Mouse (Mus musculus): Measurements from ENCODE around the gene Ddx46.
A peak's percentile ranks its signal among the peaks of the same experiment; 100 is the strongest.
"Not testable (repeated sequence)": the region's sequence is repeated elsewhere in the genome, so short reads cannot be mapped to it uniquely, and the experiment has no call there.

Ddx46 gene

GRCm38 (mm10) chr13:55640480-55640879, 5.7 kb downstream of the Ddx46 start:
- peak; percentile 76 to 80 for DNase-seq

GRCm38 (mm10) chr13:55644525-55644924, 9.7 kb downstream of the Ddx46 start:
- no peak for DNase-seq

GRCm38 (mm10) chr13:55650098-55650497, 15.3 kb downstream of the Ddx46 start:
- DNase-seq, result no peak

DNA sequence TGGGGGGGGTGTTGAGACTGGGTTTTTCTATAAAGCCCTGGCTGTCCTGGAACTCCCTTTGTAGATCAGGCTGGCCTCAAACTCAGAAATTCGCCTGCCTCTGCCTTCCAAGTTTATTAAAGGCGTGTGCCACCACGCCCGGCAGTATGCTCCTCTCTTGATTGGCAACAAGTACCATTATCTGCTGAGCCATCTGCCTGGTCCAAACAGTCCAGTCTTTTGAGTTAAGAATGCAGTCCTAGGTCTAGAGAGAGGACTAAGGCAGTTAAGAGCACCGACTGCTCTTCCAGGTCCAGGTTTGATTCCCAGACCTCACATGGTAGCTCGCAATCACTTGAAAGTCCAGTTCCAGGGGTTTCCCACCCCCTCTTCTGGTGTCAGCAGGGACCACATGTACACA, 16.2 kb downstream of the Ddx46 start:
- no peak for DNase-seq

DNA sequence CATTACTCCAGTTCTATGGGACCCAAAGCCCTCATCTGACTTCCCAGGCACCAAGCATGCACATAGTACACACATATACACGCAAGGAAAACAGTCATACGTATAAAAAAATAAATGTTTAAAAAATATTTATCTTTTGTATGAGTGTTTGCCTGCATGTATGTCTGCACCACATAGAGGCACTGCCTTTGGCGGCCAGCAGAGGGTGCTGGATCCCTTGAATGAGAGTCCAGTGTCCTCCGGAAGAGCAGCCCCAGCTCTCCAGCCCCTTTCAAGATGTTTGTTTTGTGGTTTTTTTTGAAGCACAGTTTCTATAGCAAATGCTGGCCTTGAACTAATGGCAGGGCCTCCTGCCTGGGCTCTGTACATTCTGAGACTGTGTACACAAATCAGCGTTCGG, 33.7 kb downstream of the Ddx46 start:
- peak; percentile 17 to 22 for DNase-seq

GRCm38 (mm10) chr13:55672711-55673110, 37.9 kb downstream of the Ddx46 start:
- no peak for DNase-seq

DNA sequence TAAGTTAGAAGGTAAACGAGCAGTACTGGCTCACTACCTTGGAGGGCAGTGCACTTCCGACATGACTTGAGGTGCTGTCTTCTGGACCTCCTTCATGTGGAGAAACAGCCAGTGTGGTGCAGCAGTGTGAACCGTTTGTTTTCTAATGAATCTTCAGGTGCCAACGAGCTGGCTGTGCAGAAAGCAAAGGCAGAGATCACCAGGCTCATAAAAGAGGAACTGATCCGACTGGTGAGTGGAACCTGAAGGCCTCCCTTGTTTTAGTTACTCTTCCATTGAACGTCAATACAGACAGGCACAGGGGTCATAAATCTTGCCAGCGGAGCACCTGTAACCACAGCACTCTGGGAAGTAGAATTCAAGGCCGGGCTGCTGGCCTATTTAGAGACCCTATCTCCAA, 42.5 kb downstream of the Ddx46 start:
- no peak for DNase-seq

DNA sequence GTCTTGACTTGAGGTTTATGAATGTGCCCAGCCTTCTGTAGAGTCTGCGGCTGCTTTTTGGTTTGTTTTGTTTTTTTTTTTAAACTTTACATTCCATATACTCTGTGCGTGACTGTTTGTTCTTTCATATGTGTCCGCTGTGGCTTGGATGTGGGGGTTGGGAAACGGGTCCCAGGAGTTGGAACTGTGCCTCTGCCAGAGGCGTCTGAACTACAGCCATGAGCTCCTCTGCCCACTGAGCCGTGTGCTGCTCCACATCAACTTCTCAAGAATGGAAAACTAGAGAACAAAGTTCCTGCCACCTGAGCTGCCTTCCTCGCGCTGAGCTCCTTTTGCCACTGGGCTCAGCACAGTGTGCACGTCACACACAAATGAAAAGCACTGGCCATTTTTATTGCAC, 47.4 kb downstream of the Ddx46 start:
- no peak for DNase-seq

- no peak for DNase-seq
Observed at GRCm38 (mm10) chr13:55683581-55683980, 48.8 kb downstream of the Ddx46 start.

GRCm38 (mm10) chr13:55686107-55686633, 51.3 kb downstream of the Ddx46 start:
- no peak for DNase-seq

- no peak for DNase-seq
Observed at GRCm38 (mm10) chr13:55687927-55688602, 53.2 kb downstream of the Ddx46 start.

- DNase-seq, result peak; percentile 90 to 92
Observed at GRCm38 (mm10) chr13:55692535-55693242, 57.9 kb downstream of the Ddx46 start, which contains the start of gene B230219D22Rik. Gene B230219D22Rik, plus strand, starts transcription at chr13:55693124.

DNA sequence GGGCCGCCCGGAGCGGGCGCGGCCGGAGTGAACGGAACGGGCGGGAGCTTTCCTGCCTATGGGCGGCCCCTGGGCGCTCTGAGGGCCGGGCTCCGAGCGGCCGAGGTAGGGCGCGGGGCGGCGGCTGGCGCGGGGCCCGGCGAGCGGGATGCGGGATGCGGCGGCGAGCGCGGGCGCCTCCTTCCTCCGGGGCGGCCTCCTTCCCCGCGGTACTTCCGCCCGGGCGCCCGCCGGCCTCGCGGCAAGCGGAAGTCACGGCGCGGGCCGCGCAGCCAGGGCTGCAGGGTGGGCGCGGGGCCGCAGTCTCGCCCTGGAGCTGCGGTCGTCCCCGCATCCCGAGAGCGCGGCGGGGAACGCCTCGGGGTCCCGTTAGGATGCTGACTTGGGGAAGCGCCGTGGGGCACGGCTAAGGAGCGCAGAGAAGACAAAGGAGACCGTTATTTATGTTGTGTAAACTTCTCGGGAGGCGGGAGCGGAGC, 58.5 kb downstream of the Ddx46 start:
- DNase-seq, result no peak

DNA sequence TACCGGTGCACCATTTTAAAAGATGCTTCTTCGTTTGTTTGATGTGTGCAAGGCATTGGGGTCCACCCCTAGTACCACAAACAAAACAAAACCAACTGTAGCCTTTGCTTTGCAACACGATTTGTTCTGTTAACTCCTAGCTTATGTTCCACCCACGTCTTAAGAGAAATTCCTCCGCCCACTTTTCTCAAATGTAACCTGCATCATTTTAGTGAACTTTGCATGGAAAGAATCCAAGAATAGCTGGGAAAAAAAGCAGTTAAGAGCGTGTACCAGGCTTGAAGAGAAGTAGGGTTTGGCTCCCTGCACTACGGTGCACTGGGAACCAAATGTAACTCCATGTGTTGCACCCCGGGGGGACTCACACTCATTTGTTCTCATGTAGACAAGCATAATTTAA, 59.3 kb downstream of the Ddx46 start:
- no peak for DNase-seq

DNA sequence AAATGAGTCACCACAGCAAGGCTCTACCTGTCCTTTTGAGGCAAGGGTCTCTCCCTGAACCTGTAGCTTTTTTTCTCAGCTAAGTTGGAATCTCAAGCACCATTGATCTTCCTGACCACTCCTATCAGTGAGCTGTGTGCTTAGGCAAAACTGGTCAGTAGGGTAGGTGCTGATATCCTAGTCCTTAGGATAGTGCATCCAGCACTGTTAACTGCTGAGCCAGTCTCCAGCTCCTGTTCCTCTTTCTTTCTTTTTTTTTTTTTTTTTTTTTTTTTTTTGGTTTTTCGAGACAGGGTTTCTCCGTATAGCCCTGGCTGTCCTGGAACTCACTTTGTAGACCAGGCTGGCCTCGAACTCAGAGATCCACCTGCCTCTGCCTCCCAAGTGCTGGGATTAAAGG, 61.2 kb downstream of the Ddx46 start:
- not testable (repeated sequence) for DNase-seq

GRCm38 (mm10) chr13:55704301-55704700, 69.5 kb downstream of the Ddx46 start:
- DNase-seq, result no peak

DNA sequence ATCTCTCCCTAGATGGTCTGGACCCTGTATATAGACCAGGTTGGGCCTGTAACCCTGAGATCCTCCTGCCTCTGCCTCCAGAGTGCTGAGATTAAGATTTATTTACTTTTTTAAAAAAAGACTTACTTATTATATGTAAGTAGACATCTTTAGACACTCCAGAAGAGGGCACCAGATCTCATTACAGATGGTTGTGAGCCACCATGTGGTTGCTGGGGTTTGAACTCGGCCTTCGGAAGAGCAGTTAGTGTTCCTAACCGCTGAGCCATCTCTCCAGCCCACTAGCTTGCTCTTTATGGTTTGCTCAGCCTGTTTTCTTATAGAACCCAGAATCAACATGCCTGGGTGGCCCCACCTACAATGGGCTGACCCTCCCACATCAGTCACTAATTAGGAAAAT, 78.0 kb downstream of the Ddx46 start:
- no peak for DNase-seq

GRCm38 (mm10) chr13:55714501-55715166, 79.8 kb downstream of the Ddx46 start, which contains the start of gene Txndc15:
Gene Txndc15, plus strand, starts transcription at chr13:55714650.
- DNase-seq, result peak; percentile 91 to 92

- DNase-seq, result no peak
Observed at GRCm38 (mm10) chr13:55715167-55715512, 80.3 kb downstream of the Ddx46 start.

DNA sequence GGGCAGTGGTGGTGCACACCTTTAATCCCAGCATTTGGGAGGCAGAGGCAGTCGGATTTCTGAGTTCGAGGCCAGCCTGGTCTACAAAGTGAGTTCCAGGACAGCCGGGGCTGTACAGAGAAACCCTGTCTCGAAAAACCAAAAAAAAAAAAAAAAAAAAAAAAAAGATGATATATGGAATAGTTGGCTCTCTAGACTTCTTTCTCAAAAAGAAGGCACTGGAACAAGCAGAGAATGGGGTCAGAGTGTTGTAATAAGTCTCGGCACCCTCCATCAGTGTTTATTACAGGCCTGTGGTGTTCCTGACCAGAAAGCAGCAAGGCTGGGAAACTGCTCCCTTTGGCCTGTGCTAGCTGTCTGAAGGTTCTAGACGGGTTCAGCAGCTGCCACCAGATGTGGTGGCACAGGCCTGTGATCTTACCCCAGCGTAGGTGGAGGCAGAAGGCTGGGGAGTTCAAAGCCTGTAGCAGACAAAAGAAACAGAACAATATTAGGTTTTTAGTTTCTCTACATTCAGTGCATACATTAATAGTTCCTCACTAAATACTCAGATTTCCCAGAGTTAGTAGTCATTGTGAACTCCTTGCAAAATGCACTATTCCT, 81.2 kb downstream of the Ddx46 start:
- no peak for DNase-seq

GRCm38 (mm10) chr13:55721516-55721915, 86.7 kb downstream of the Ddx46 start:
- peak; percentile 66 to 68 for DNase-seq

GRCm38 (mm10) chr13:55721995-55722394, 87.2 kb downstream of the Ddx46 start:
- no peak for DNase-seq

GRCm38 (mm10) chr13:55726598-55727119, 91.8 kb downstream of the Ddx46 start:
- DNase-seq, result peak in 1 of 2 experiments; percentile 21

Measured in cerebellum, postnatal 36 days (tissue).